Comparison of ENCODE assay signal across 9 mouse cellular contexts in genomic region chr7:138907976-138908375, GRCm38 (mm10). TPM values are rescaled to one million over a fixed set of nuclear protein-coding genes. Genes with fewer than 3 reads are reported as not detected.
DNase-seq lines count a peak whose midpoint lies in the region; ATAC-seq and TF ChIP-seq lines count a peak whose summit lies in the region.
"Had no signal": no experiment of that assay in that cellular context is flagged by ENCODE, and none has a peak within 500 bp of the region (broad histone marks: within the 10 kb centered on the region; RNA-seq: fewer than 3 reads in every experiment).

No protein-coding gene starts in this region.

- 54% methylated on average over 5 of the region's 5 CpGs for WGBS in hindbrain, embryonic 12.5 days
- WGBS in liver, embryonic 14.5 days (ENCODE audit: insufficient replicate concordance): 72% methylated on average over 5 of the region's 5 CpGs

- no peak overlapping the region for H3K27ac ChIP-seq in hindbrain, embryonic 12.5 days
- H3K27ac ChIP-seq in liver, embryonic 14.5 days: no peak overlapping the region

- H3K9ac ChIP-seq in hindbrain, embryonic 12.5 days: no peak overlapping the region
- peak overlapping the region; percentile 83; the same call in 1 of the 2 replicates for H3K9ac ChIP-seq in liver, embryonic 14.5 days (replicated peaks)

- H3K9me3 ChIP-seq in E14TG2a.4 (ENCODE audit: low read length): no peaks in the 10 kb centered on the region
- no peaks in the 10 kb centered on the region for H3K9me3 ChIP-seq in hindbrain, embryonic 12.5 days (replicated peaks)
- no peaks in the 10 kb centered on the region for H3K9me3 ChIP-seq in liver, embryonic 14.5 days (ENCODE audit: control insufficient read depth, low read length)

- ATAC-seq in hindbrain, embryonic 12.5 days (ENCODE audit: low FRiP score): no peak
- ATAC-seq in liver, embryonic 14.5 days (ENCODE audit: insufficient read depth): no peak

- peaks cover 40% of the 10 kb centered on the region for H3K36me3 ChIP-seq in E14TG2a.4 (ENCODE audit: insufficient read depth, low read length)
- no peaks in the 10 kb centered on the region for H3K36me3 ChIP-seq in hindbrain, embryonic 12.5 days
- H3K36me3 ChIP-seq in liver, embryonic 14.5 days (replicated peaks; ENCODE audit: control insufficient read depth, insufficient read depth, low read depth): no peaks in the 10 kb centered on the region

- H3K27me3 ChIP-seq in E14TG2a.4 (ENCODE audit: insufficient read depth, low read length): no peaks in the 10 kb centered on the region
- H3K27me3 ChIP-seq in hindbrain, embryonic 12.5 days: peaks cover 7% of the 10 kb centered on the region; the same call in 1 of the 2 replicates
- H3K27me3 ChIP-seq in liver, embryonic 14.5 days (ENCODE audit: control insufficient read depth, insufficient read depth, low read length): no peaks in the 10 kb centered on the region

- H3K4me3 ChIP-seq in E14TG2a.4 (replicated peaks; ENCODE audit: low read length): peak overlapping the region; percentile 95
- peak overlapping the region; percentile 12; the same call in 1 of the 2 replicates for H3K4me3 ChIP-seq in hindbrain, embryonic 12.5 days
- H3K4me3 ChIP-seq in liver, embryonic 14.5 days (ENCODE audit: insufficient read depth in 1 of 2, low read depth in 2 of 2, low read length in 2 of 2): peak overlapping the region; percentile 62 to 78

- peak; percentile 23 for DNase-seq in embryo, embryonic 10.5 days (ENCODE audit: low spot score)
- no peak for DNase-seq in embryo, embryonic 10 days (ENCODE audit: low spot score)
- no peak for DNase-seq in liver, embryonic 14.5 days (ENCODE audit: low read depth in 3 of 3, low spot score in 3 of 3)
- DNase-seq in natural killer cell, adult 2 months (ENCODE audit: low spot score in 2 of 2): no peak
- no peak for DNase-seq in spleen, postnatal 14 days (ENCODE audit: low spot score in 2 of 2)
- DNase-seq in layer of hippocampus, adult 11-12 months (ENCODE audit: low spot score): no peak

- H3K4me1 ChIP-seq in E14TG2a.4 (replicated peaks; ENCODE audit: low read depth, low read length): peaks cover 74% of the 10 kb centered on the region
- H3K4me1 ChIP-seq in hindbrain, embryonic 12.5 days: peaks cover 24% of the 10 kb centered on the region
- peaks cover 18 to 38% of the 10 kb centered on the region in 2 experiments for H3K4me1 ChIP-seq in liver, embryonic 14.5 days (replicated peaks; ENCODE audit: control insufficient read depth in 2 of 2, insufficient read depth in 2 of 2, low read length in 1 of 2)

- peak overlapping the region; percentile 73 for H3K4me2 ChIP-seq in hindbrain, embryonic 12.5 days (replicated peaks)
- peak overlapping the region; percentile 88 for H3K4me2 ChIP-seq in liver, embryonic 14.5 days (ENCODE audit: low read depth)

- no peak for TF ChIP-seq CTCF in E14TG2a.4 (conservative IDR thresholded peaks at IDR 0.05; ENCODE audit: low read length)
- no peak for TF ChIP-seq CTCF in liver, embryonic 14.5 days (IDR thresholded peaks at IDR 0.05; ENCODE audit: low read depth)

- no peak for TF ChIP-seq EP300 in liver, embryonic 14.5 days (IDR thresholded peaks at IDR 0.05; ENCODE audit: low read depth)

RNA-seq across cellular contexts. Expression of gene Bnip3, which starts 1.3 kb away (rescaled TPM):
- 92.7 and 93.6 TPM in 2 replicates for polyA plus RNA-seq in hindbrain, embryonic 12.5 days (2016; fragmentation: Nextera tagmentation; extraction: Ambion mirVana)
- polyA plus RNA-seq in liver, embryonic 14.5 days (2012; rRNA removed): 15.0 and 18.7 TPM in 2 replicates
- polyA plus RNA-seq in liver, embryonic 14.5 days (2014; fragmentation: Nextera tagmentation; extraction: Ambion mirVana): 63.0 and 77.1 TPM in 2 replicates

RNA-seq across cellular contexts. Expression of gene Jakmip3, which starts 32.6 kb away (rescaled TPM):
- polyA plus RNA-seq in hindbrain, embryonic 12.5 days (2016; fragmentation: Nextera tagmentation; extraction: Ambion mirVana): 1.7 and 1.9 TPM in 2 replicates
- 0.01 TPM in 1 of 2 replicates, not detected in the other for polyA plus RNA-seq in liver, embryonic 14.5 days (2012; rRNA removed)
- polyA plus RNA-seq in liver, embryonic 14.5 days (2014; fragmentation: Nextera tagmentation; extraction: Ambion mirVana): not detected in 2 replicates
- polyA plus RNA-seq: C2C12 had no signal

Comparison
In these comparisons a context has a peak if more than half of its experiments do, and no peak if none do; other contexts are left out.
1. H3K4me3 ChIP-seq: peak in every context shown above with its lines; median percentile 95 in E14TG2a.4; 70 in liver, embryonic 14.5 days; 12 in hindbrain, embryonic 12.5 days.